Mouse (Mus musculus): Measurements from ENCODE around the gene Snrpf. TPM values are rescaled to one million over a fixed set of nuclear protein-coding genes. Genes with fewer than 3 reads are reported as not detected.

Snrpf gene
- polyA plus RNA-seq (2014; fragmentation: Illumina TruSeq; extraction: RNeasy Lipid Tissue Mini Kit (QIAGEN cat#74804); ENCODE audit: insufficient read depth, low read depth, low replicate concordance), result 47.8 TPM

GRCm38 (mm10) chr10:93589281-93589848, at the start of gene Snrpf:
TSS of gene Snrpf (minus strand) at chr10:93589706.

GRCm38 (mm10) chr10:93540431-93541210, 48.9 kb downstream of the Snrpf start, which contains the start of gene Ccdc38:
TSS of gene Ccdc38 (plus strand) at chr10:93540632.

DNA sequence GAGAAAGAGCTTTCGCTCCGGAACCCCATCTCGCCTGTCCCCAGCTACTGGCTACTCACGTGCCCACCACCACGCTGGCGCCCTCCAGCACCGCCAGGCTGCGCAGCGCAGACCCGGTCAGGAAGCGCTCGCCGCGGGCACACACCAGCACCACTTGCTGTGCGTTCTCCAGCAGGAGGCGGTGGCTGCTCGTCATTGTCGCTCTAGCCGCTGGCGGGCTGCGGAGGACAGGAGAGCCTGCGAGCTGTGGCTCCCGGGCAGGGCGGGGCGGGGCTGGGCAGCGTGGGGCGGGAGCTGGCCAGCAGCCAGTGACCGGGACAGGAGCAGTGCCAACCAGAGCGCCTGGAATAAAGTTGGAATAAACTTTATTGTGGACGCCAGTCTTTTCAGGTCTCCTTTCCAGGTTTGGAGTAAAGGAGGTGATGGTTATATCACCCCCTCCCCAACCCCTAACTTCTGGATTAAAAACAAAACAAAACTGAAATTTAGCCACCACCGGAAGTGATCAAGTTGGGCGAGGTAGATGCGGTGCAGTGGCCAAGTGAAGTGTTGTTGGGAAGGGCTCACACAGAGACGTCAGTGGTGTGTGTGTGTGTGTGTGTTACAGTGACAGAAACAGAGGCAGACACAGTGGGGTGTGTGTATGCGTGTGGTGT, 49.6 kb downstream of the Snrpf start, which contains the start of gene Amdhd1:
Gene Amdhd1, minus strand, starts transcription at position 259 of the 656 bp plus-strand sequence.

Other genes starting within 250 kb of the Snrpf start
- gene Lta4h, start 136.3 kb downstream of the Snrpf start, polyA plus RNA-seq (2014; fragmentation: Illumina TruSeq; extraction: RNeasy Lipid Tissue Mini Kit (QIAGEN cat#74804); ENCODE audit: insufficient read depth, low read depth, low replicate concordance), result 48.4 TPM
- 0.82 TPM for gene Hal, start 100.9 kb downstream of the Snrpf start, polyA plus RNA-seq (2014; fragmentation: Illumina TruSeq; extraction: RNeasy Lipid Tissue Mini Kit (QIAGEN cat#74804); ENCODE audit: insufficient read depth, low read depth, low replicate concordance)
- gene Amdhd1, start 49.7 kb downstream of the Snrpf start, polyA plus RNA-seq (2014; fragmentation: Illumina TruSeq; extraction: RNeasy Lipid Tissue Mini Kit (QIAGEN cat#74804); ENCODE audit: insufficient read depth, low read depth, low replicate concordance), result 0.15 TPM
- not detected for gene Ccdc38, start 49.1 kb downstream of the Snrpf start, polyA plus RNA-seq (2014; fragmentation: Illumina TruSeq; extraction: RNeasy Lipid Tissue Mini Kit (QIAGEN cat#74804); ENCODE audit: insufficient read depth, low read depth, low replicate concordance)
- gene Ntn4, start 51.0 kb upstream of the Snrpf start, polyA plus RNA-seq (2014; fragmentation: Illumina TruSeq; extraction: RNeasy Lipid Tissue Mini Kit (QIAGEN cat#74804); ENCODE audit: insufficient read depth, low read depth, low replicate concordance), result 40.0 TPM
- 0.27 TPM for gene Usp44, start 241.8 kb upstream of the Snrpf start, polyA plus RNA-seq (2014; fragmentation: Illumina TruSeq; extraction: RNeasy Lipid Tissue Mini Kit (QIAGEN cat#74804); ENCODE audit: insufficient read depth, low read depth, low replicate concordance)